Mouse (Mus musculus) ES-E14 (cell line): ENCODE measurements around the gene Clec1a.

Source experiments
- MAFK ChIP-seq: IDR thresholded peaks from 2 replicates; pipeline ENCODE4 v1.6.1; 2014; ENCODE audit warnings: mild to moderate bottlenecking, low read depth, low read length, inconsistent platforms; ENCODE audit not compliant: insufficient read depth
- ZC3H11A ChIP-seq: IDR thresholded peaks from 2 replicates; pipeline ENCODE4 v1.6.1; 2012; ENCODE audit warnings: low read depth, mild to moderate bottlenecking, inconsistent platforms, low read length, borderline replicate concordance

GRCm38 (mm10) chr6:129407324-129407723 is 44.5 kb downstream of the Clec1a start:
- TF ChIP-seq MAFK = no peak
- TF ChIP-seq ZC3H11A = no peak
